Mouse (Mus musculus) left cerebral cortex, adult 8-10 months (tissue): ENCODE results near the gene Senp6. TPM values are rescaled to one million over a fixed set of nuclear protein-coding genes. Genes with fewer than 3 reads are reported as not detected.
A peak's percentile ranks its signal among the peaks of the same experiment; 100 is the strongest.
"Not testable (repeated sequence)": the region's sequence is repeated elsewhere in the genome, so short reads cannot be mapped to it uniquely, and the experiment has no call there.

ENCODE experiments used
- DNase-seq, 2 experiments: peaks; one replicate each; pipeline ENCODE4 v3.0.0; 2022; ENCODE audit warnings: low spot score in 2 of 2
- total RNA-seq, 4 experiments: library from RNA; stranded (reverse); gene quantifications; 2 replicates each; pipeline ENCODE4 v1.2.4; 2022

Gene Senp6
- 100 to 1,000 TPM in 1 of 4 experiments, 10 to 100 TPM in 3; 86.9 to 110 (median 93.7) TPM for total RNA-seq

DNA sequence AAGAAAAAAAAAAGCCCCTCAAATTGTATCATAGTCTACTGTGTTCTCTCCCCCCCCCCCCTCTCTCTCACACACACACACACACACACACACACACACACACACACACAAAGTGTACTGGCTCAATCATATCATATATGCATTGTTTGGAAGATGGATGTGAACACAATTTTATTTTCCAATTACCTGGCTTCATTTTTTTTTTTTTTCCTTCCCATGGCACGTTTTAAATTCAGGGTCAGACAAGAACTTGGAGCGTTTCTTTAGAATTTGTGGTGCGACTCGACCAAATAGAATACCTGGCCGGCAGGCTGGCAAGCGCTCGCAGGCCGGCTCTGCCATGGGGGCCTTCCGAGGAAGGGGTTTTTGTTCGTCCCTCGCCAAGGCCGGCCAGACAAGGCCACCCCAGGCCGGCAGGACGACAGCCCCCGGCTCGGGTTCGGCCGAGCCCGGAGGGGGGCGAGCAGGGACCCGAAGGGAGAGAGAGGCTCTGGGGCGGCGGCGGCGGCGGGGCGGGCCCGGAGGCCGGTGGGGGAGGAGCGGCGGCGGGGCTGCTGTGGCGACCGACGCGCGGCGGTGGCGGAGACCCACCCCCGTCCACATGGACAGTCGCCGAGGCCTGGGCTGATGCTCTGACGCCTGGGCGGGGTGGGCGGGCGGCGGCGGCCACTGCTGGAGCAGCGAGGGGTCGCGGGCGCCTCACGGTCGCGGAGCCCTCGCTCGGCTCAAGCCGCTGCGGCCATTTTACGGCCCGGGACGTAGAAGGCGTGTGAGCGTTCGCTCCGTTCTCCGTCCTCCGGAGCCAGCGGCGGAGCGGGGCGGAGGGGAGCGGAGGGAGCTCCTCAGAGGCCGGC lies at the start of gene Senp6:
TSS of gene Senp6 (plus strand) at position 537 of the 854 bp plus-strand sequence.
- peak; percentile 24 to 37 for DNase-seq

DNA sequence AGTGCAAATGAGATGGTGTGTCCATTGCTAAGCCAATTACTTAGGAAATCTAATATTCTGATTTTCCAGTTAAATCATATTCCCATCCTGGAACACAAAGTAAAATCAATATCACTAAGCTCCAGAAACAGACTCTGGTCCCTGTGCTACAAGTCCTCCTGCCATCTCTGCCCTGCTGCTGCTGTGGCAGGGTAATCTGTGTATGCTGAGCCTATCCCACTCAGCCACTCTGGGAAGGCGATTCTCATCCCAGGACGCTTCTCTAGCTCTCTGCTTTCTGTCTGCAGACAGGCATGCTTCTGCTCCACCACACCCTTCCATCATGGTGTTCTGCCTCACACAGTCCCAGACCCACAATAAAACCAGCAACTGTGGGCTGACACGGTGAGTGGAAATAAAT lies 46.3 kb upstream of the Senp6 start:
- no peak for DNase-seq

DNA sequence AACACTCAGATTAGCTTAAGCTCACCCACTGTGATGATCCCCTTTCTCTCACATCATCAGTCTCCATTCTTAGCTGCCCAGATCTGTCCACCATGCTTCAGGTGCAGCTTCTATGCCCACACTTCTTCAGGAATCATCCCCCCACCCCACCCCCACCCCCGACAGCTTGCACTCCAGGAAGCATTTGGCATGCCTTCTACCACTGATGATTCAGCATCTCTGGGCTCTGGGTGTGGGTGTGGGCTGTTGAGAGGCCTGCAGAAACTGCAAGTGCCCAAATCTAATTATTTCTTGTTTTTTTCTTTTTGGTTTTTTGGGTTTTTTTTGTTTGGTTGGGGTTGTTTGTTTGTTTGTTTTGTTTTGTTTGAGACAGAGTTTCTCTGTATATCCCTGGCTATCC lies 45.1 kb upstream of the Senp6 start:
- DNase-seq, result no peak

DNA sequence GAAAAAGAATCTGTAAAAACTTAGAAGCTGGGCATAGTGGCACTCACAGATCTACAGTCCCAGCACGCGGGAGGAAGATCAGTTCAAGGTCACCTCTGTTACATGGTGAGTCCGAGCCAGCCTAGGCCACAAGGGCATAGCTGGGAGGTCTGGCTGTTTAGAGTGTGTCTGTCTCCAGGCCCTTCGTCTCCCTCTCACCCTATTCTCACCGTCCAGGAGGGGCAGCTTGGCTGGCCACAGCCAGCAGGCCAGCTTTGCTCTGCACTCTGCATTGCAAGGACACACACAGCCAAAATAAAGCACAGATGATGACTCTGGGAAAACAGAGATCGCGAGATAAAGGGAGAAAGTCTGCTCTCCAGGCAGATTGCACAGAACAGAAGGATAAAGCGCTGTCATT lies 43.9 kb upstream of the Senp6 start:
- DNase-seq, result no peak

DNA sequence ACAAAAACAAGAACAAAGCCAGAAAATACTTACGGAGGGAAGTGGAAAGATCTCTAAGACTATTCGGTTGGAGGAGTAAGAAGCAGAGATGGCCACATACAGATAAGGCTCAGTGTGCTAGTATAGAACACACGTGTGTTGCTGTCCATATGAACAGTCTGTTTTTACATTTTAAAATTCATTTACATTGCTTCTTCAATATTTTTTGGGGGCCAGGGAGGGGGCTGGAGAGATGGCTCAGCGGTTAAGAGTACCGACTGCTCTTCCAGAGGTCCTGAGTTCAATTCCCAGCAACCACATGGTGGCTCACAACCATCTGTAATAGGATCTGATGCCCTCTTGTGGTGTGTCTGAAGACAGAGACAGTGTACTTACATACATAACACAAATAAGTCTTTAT lies 41.4 kb upstream of the Senp6 start:
- DNase-seq, result not testable (repeated sequence)

DNA sequence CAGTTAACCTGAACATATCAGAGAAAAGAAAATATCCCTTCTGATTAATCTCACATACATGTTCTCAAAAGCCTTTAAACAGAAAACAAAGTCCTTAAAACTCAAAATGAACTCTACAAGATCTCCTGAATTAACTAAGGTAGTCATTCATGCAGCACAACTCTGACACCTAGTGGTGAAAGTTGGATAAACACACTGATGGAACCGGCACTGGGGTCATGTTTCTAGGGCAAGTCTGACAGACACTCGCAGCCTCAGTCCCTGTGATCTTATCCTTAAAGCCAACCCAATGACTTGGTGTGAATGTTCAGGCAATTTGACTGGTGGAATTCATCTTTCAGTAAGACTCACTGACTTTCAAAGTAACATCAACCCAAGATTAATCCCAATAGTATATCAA lies 40.7 kb upstream of the Senp6 start:
- DNase-seq, result peak in 1 of 2 experiments; percentile 19

DNA sequence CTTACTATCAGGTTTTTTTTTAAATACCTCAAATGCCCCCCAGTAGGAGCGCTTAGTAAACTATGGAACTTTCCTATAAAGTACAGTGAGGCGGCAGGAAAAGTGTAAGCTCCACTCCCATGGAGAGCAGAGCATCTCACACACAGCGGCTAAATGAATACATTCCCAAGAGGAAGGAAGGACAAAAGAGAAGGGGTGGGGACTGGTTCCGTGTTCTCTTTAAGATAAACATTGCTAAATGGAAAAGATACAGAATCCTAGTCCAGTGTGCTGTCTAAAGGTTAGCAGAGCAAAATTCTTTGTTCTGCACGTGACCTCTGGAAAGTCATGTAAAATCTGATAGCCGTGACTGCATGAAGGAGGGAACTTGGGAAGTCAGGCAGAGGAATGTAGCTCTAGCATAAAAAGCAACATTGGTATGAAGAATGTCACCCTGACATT lies 40.1 kb upstream of the Senp6 start:
- no peak for DNase-seq

DNA sequence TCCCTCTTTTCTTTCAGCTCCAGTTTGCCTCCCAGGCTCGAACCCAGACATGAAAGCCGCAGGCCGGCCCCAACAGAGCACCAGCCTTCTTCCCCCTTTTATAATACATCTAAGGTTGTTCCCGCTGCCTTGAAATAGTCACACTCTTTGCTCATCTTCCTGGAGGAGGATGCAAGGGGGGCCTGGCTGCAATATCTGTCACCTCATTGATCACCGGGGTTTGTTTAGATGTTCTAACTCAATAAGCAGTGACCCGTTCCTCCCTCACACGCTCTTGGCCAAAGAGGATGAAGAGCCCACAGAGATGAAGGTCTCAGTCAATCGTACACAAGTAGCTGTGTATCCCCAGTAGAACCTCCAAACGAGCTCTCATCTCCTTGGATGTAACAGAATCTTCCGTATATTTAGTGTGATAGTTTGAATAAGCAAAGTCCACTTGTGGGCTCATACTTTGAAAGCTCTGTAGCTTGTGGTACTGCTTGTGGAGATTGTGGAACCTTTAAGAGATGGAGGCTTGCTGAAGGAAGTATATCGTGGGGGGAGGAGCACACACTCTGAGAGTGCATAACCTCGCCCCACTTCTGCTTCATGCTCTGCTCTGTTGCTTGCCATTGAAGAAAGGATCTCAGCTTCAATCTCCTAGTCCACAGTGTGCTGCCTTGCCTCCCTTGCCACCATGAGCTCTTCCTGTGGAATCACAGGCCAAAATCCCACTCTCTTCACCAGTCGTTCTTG lies 29.3 kb upstream of the Senp6 start:
- DNase-seq, result no peak

DNA sequence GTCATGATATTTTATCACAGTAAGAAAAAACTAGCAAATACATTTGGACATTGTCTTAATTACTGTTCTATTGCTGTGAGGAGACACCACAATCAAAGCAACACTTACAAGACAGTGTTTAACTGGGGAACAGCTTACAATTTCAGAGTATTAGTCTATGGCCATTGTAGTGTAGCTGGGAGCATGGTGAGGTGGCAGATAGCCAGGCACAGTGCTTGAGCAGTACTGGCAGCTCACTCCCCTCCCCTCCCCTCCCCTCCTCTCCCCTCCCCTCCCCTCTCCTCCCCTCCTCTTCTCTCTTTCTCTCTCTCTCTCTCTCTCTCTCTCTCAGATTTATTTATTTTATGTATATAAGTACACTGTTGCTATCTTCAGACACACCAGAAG lies 28.7 kb upstream of the Senp6 start:
- no peak for DNase-seq

DNA sequence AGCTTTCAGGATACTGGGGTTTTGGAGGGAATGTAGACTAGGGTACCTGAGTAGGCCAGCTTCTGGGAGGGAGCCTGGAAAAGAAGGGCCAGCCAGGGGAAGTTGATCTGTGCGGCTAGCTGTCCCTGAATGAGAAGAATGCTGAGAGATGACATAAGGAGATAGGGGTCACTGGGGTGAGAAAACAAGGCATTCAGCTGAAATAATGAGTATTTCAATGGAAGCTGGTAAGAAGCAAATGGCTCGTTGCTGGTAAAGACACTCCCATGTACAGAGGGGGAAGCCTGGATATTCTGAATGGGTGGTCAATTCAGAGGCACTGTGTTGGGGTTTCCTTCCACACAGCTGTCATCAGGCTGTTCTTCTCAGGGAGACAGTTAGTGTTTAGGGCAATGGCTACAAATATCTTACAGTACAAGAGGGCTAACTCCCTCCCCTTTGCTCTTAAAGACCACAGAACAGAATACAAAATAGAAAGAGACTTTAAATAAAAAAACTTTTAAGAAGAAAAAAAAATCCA lies 27.3 kb upstream of the Senp6 start:
- no peak for DNase-seq

DNA sequence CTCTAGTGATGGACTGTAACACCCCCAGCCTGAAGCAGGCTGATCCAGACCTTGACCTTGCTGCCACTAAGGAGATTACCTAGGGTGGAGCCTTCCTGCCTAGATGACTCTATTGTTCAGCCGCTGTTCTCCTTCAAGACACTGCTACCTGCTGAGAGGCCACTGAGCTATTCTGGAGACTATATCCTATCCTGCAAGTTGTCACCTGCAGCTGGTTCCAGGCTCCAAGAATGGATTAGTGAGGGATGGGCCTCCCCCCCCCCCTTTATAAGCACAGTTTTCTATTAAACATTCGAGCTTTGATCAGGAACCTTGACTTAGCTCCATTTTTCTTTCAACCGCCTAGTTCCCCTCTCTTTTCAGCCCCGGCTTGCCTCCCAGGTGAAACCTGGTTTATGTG lies 22.4 kb upstream of the Senp6 start:
- DNase-seq, result not testable (repeated sequence)

DNA sequence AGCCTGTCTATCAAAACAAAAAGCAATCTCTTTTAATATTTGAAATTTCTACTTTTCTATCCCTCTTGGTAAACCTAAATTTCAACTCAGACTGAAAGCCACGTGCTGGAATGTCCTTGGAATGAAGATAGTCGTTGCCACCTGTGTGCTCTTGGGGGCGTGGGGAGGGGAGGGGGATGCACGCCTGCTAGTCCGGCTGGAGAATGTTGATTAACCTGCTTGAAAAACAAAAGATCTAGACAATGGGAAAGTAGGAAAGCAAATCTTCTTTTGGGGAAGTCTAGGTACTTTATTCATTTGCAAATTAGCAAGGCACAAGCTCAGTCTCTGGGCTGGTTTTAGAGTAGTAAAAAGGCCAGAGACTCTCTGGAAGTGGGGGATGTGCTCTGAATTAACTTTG lies 17.4 kb upstream of the Senp6 start:
- not testable (repeated sequence) for DNase-seq

DNA sequence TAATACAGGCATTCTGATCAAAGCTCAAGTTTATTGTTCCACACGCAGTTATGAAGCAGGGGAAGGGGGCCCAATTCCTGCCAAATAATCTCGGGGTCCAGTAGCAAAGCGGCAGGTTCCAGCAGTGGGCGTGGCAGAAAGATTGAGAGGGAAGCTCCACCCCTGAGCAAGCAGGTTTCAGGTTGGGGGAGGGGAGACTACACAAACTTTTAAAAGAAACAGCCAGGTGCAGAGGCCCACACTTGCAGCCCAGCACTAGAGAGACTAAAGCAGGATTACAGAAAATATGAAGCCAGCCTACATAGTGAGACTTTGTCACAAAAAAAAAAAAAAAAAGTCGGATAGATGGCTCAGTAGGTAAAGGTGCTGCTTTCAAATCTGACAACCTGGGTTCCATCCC lies 13.8 kb upstream of the Senp6 start:
- DNase-seq, result no peak

DNA sequence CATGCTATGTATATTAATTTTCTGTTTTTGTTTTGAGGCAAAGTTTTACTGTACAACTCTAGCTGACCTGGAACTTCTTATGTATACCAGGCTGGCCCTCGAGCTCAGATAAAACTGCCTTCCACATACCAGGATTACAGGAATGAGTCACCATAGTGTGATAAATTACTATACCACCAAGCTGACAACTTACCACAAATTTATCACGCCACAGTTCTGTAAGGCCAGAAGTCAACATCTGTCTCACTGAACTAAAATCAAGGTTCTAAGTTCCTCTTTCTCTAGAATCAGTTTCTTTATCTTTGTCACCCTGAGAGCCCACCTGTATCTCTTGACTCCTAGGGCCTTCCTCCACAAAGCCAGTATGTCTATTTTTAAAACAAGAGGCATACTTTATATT lies 9.0 kb upstream of the Senp6 start:
- no peak for DNase-seq

DNA sequence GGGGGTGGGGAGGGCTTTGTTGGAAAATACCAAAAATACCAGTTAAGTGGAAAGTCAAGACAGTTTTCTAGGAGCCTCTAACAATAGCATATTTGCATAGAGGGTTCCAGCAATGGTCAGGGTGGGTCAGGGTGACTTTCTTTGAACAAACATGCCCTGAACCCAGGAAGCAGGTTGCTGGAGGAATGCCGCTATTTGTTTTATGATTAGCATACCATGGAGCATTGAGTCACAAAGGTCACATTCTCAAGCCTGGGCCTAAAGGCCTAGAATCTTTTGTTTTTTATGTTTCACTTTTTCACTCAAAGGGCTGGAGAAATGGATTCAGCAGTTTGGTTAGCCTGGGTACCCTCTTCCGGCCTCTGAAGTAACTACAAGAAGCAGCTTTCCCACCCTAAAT lies 1.2 kb upstream of the Senp6 start:
- not testable (repeated sequence) for DNase-seq

DNA sequence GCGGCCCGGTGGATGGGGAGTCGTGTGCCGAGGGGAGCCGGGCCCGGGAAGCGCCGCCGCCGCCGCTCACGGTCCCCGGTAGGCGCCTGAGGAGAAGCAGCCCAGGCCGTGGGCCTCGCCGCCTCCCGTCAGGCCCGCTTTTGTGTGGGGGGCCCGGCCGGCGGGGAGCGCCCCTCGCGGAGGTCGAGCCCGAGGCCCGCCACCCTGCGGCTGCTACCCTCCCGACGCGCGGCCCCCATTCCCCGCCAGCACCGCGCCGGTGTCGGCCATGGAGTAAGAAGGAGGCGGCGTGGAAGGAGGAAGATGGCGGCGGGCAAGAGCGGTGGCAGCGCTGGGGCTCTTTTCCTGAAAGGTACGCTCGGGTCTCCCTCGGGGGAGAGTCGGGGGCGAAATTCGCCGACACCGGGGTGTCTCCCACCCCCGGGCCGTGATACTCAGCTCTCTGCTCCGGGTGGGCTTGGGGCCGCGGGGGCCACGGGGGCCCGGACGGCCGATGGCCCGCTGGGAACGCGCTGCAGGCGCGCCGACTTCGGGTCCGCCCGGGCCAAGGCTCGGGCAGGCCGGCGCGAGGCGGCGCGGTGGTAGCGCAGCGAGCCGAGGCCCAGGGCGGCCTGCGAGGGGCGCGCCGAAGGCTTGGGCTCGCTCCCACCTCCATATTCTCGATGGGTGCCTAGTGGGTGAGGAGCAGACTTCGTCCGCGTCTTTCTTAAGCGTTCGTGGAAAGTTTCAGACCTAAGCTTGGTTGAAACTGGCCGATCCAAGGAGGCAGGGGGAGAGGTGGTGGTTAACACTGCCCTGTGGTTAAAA lies 721 bp downstream of the Senp6 start:
- peak in 1 of 2 experiments; percentile 65 for DNase-seq

DNA sequence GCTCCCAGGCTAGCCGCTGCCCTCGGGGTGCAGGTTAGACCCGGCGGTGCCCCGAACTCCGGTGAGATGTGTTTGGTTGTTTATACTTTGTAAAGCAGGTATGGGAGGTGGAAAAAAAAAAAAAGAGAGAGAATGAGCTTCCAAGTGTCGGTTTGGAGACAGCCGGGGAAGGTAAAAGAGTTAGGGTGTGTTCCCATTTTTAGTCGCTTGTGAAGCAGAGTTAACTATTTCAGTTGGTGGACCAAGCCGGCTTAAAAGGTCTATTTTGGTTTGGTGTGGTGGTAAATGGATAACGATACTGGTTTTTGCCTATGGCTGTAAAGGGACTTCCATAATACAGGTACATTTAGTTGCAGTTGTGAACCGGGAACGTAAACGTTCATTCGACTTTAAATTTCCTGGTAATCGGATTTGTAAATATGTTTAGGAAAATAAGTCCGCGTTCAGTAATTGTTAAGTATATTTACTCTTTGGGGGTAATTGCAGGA lies 1.4 kb downstream of the Senp6 start:
- no peak for DNase-seq

DNA sequence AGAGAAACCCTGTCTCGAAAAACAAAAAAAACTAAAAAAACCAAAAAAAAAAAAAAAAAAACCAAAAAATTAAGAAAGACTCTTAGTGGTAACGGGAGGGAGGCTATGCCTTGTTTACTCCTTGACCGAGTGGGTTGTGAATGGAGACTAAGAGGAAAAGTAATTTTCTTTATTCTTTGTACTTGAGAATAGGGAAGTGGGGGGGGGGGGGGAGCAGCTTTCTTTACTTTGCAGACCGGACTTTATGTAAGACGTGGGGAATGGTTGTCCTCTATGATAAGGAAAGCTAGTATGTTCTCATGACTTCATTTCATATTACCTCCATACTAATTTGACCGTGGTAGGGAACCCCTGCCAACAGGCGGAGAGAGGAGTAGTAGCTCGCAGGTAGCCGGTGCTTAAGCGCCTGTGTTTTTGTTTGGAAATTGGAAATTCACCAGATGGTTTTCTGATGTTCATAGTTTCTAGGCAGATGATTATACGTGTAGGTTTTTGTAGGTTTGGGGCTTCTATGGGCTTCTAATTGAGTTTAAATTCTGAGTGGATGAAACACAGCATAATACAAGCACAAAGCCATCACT lies 2.1 kb downstream of the Senp6 start:
- no peak for DNase-seq

DNA sequence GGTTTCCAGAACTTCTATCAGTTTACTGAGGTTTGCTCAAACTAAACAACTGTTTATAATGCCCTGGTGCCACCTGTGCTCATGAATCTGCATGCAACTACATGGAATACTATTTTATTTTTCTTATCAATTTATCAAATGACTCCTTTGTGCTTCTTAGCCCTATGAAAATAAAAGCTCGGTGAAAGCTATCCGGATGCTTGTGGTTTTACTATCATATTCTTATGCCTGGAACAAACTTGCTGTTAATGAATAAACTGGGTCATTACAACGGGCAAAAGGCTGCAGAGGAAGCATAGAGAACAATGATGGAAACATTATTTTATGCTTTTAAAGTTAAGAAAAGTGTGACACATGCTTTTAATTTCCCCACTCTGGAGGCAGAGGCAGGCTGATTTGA lies 3.3 kb downstream of the Senp6 start:
- DNase-seq, result no peak

DNA sequence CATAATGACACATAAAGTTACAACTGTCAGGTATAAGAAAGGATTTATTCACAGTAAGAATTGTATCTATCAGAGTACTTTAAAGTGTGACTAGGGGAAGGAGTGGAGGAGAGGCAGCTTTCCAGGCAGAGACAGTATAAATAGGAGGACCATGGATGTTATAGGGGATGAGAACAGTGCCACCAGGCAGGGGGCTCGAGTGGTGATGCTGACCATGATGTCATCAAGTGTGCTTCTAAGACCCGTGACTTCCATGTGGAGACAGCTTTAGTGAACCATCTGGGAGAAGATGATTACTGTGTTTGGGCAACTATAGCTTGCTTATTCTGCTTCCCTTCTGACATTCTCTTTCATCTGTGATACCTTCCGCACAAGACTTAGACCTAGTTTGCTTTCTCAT lies 4.9 kb downstream of the Senp6 start:
- DNase-seq, result no peak

DNA sequence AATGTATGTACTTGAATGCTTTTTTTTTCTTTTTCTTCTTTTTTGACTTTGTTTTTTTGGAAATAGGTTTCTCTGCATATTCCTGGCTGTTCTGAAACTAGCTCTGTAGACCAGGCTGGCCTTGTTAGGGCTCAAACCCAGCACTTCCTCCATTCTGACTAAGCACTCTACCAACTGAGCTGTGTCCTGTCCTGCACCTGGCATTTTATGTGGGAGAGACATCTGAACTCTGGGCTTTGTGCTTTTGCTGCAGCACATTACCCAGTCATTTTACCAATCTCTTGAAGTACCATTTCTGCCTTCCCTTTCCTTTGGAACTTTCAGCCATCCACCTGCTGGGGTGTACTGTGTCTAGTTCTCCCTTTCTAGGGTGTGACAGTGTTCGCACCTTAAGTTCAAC lies 7.4 kb downstream of the Senp6 start:
- DNase-seq, result no peak
